Mouse (Mus musculus) midbrain, postnatal 0 days (tissue): ENCODE measurements at regions not wholly inside any gene's neighbourhood (a gene's known extent, or its start where the extent isn't known, plus 50 kb on each side); places are given as distances from the start of the nearest gene placed in this dataset.

ENCODE experiments used
- ATAC-seq: fragments of 200-750 bp; cut with Nextera tagmentation; 2 replicates; pipeline ENCODE4 v1.8.0; 2017; ENCODE audit warnings: moderate number of reproducible peaks, mild to moderate bottlenecking, moderate TSS enrichment, moderate library complexity; ENCODE audit not compliant: low FRiP score
- DNase-seq: peaks from one replicate; pipeline ENCODE4 v3.0.0-alpha.2; 2015; ENCODE audit warnings: low spot score
- H3K27ac ChIP-seq: fragments of 300-500 bp; sonication (generic); 2 replicates; pipeline ENCODE4 v1.5.1; 2014; ENCODE audit warnings: low read depth, mild to moderate bottlenecking, low read length, mixed read lengths
- H3K27me3 ChIP-seq: fragments of 300-500 bp; sonication (generic); 2 replicates; pipeline ENCODE4 v1.6.1; 2014; ENCODE audit warnings: low read length, control low read depth, mixed read lengths; ENCODE audit not compliant: insufficient read depth
- H3K36me3 ChIP-seq: fragments of 300-500 bp; sonication (generic); 2 replicates; pipeline ENCODE4 v1.6.1; 2014; ENCODE audit warnings: low read length, control low read depth, mixed read lengths; ENCODE audit not compliant: insufficient read depth
- H3K4me1 ChIP-seq: fragments of 300-500 bp; sonication (generic); 2 replicates; pipeline ENCODE4 v1.6.1; 2014; ENCODE audit warnings: mild to moderate bottlenecking, control low read depth, antibody characterized with exemption, low read length, mixed read lengths; ENCODE audit not compliant: insufficient read depth
- H3K4me2 ChIP-seq: fragments of 300-500 bp; sonication (generic); 2 replicates; pipeline ENCODE4 v1.6.1; 2014; ENCODE audit warnings: low read depth, mild to moderate bottlenecking, low read length, mixed read lengths; ENCODE audit not compliant: poor library complexity, severe bottlenecking
- H3K4me3 ChIP-seq: fragments of 300-500 bp; sonication (generic); 2 replicates; pipeline ENCODE4 v1.5.1; 2014; ENCODE audit warnings: low read depth, mild to moderate bottlenecking, low read length, moderate library complexity
- H3K9ac ChIP-seq: fragments of 300-500 bp; sonication (generic); replicated peaks from 2 replicates; pipeline ENCODE4 v1.6.1; 2014; ENCODE audit warnings: mild to moderate bottlenecking, low read length, moderate library complexity, mixed read lengths; ENCODE audit not compliant: poor library complexity, severe bottlenecking
- H3K9me3 ChIP-seq: fragments of 300-500 bp; sonication (generic); 2 replicates; pipeline ENCODE4 v1.6.1; 2016; ENCODE audit warnings: low read length, control low read depth
- CTCF ChIP-seq: IDR thresholded peaks from 2 replicates; pipeline ENCODE4 v1.5.1; 2016; ENCODE audit warnings: antibody characterized with exemption, mild to moderate bottlenecking
- WGBS: fragments of 180-500 bp; shearing (Covaris S2); extraction: QIAGEN DNeasy Blood & Tissue Kit; methylation state at CpG from one replicate; pipeline ENCODE4 v1.1.7; 2014; 5-methylcytosine and 5-hydroxymethylcytosine counted together

DNA sequence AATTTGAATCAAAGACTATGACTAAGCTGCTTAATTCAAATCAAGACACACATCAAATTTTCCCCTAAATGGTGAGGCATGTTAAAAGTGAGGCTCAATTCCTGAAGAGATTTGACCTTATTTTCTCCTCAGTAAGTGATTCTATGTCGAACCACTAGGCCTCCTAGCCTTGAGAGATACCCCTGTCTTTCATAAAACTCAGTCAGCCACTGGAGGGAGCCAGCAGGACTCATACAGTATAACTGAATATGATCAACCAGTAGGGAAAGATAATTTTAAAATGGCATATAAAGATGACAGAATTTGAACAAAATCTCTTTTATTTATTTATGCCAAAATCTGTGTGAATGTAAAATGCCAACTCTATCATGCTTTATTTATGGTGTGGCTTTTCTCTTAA is 626.5 kb upstream of the Pkn2 start:
- Histone ChIP-seq H3K4me2 (no peak overlapping the region), H3K9ac (no peak overlapping the region), H3K4me3 (no peak overlapping the region), H3K27me3 (no peaks in the 10 kb centered on the region), H3K27ac (no peak overlapping the region), H3K4me1 (no peaks in the 10 kb centered on the region), H3K36me3 (no peaks in the 10 kb centered on the region), H3K9me3 (no peaks in the 10 kb centered on the region)
- 59% methylated on average over 1 of the region's 1 CpGs for WGBS
- ATAC-seq (no peak), DNase-seq (peak; percentile 65)
- TF ChIP-seq CTCF: peak; percentile 72

DNA sequence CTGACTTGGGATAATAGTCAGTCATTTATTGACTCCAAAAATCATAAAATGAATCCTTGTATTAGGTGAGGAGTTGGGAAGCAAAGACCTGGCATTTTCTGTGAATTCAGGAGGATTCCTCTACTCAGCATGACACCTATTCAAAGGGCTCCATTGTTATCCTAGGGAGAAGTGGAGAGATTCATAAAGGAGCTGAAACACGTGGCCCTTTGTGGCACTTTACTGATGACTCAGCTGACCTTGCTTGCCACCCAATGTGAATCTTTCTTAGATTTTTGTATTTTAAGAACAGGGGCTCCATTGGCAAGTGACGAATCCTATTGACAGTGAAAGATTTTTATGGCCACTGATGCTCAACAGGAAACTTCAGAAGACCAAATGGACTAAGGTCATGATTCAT is 619.2 kb upstream of the Pkn2 start:
- H3K4me2 ChIP-seq: no peak overlapping the region
- WGBS: 43% methylated on average over 2 of the region's 2 CpGs
- H3K9ac ChIP-seq: no peak overlapping the region
- H3K27ac ChIP-seq: no peak overlapping the region
- H3K4me3 ChIP-seq: no peak overlapping the region
- no peak for DNase-seq
- no peaks in the 10 kb centered on the region for H3K4me1 ChIP-seq
- H3K9me3 ChIP-seq: no peaks in the 10 kb centered on the region
- TF ChIP-seq CTCF: no peak
- no peak for ATAC-seq
- H3K36me3 ChIP-seq: no peaks in the 10 kb centered on the region
- no peaks in the 10 kb centered on the region for H3K27me3 ChIP-seq

DNA sequence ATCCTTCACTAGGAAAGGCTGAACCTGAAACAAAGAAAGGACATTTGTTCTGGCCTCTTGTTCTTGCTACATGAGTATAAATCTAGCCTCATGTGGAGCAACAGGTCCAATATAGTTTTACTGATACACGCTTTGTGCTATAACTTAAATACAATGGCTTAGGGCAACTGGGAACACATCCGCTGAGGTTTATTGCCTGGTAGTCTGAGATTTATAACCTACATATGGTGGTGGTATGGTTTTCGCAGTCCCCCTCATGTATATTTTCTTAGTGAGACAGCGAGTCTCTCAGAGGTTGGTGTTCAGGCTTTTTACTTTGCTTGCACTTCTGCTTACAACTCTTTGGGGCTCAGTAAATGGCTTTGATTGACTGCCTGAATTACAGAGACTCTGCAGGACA is 613.6 kb upstream of the Pkn2 start:
- ATAC-seq (no peak), DNase-seq (no peak)
- H3K9me3 ChIP-seq: no peaks in the 10 kb centered on the region
- WGBS: 97% methylated on average over 4 of the region's 4 CpGs
- H3K27ac ChIP-seq: no peak overlapping the region
- H3K4me3 ChIP-seq: no peak overlapping the region
- no peak overlapping the region for H3K4me2 ChIP-seq
- no peaks in the 10 kb centered on the region for H3K27me3 ChIP-seq
- no peaks in the 10 kb centered on the region for H3K4me1 ChIP-seq
- no peak for TF ChIP-seq CTCF
- H3K9ac ChIP-seq: no peak overlapping the region
- H3K36me3 ChIP-seq: no peaks in the 10 kb centered on the region

DNA sequence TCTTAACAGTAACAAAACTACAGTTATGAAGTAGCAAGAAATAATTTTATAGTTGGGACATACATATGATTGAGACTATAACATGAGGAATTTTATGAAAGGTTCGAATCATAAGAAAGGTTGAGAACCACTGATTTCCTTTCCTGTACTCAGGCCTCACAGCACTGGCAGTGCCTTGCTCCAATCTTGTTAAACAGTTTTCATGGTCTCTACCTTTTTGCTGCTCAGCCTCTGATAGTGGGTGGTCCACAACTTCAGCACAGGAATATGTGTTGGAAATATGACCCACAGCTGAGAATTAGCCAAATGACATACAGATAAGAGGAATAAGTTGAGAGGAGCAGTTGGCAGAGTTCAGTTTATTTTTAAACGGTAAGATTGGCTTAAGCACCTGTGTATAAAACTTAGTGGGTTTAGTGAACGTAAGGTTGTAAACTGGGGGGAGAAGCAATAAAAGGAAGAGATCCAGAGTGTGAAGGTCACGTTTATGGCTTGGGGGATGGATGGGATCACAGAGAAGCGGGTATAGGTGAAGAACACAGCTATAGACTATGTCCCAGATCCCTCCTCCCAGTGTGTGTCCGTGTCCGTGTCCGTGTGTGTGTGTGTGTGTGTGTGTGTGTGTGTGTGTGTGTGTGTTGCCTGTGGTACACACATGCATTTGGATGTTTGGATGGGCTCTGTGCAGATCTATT is 596.3 kb upstream of the Pkn2 start:
- Histone ChIP-seq H3K27me3 (no peaks in the 10 kb centered on the region), H3K9me3 (no peaks in the 10 kb centered on the region), H3K4me1 (no peaks in the 10 kb centered on the region), H3K4me3 (no peak overlapping the region), H3K27ac (no peak overlapping the region), H3K4me2 (no peak overlapping the region), H3K36me3 (no peaks in the 10 kb centered on the region), H3K9ac (no peak overlapping the region)
- DNase-seq (no peak), ATAC-seq (no peak)
- TF ChIP-seq CTCF: no peak
- 89% methylated on average over 8 of the region's 8 CpGs for WGBS

DNA sequence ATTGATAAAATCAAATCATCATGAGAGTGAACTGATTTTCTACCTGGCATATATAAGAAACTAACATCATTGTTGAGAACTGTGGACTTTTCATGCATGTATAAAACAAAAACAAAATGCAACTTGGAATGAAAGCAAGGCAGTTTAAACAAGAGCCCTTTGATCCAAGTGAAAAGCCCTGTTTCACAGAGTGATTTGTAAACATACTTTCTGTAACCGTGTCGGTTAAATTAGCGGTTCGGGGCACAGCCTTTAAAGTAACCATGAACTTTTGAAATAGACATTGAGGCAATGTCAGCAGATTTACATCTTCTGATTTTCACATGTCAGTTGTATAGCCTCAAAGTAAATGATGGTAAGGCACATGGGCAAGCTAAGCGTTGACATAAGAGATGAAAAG is 593.7 kb upstream of the Pkn2 start:
- H3K9ac ChIP-seq: no peak overlapping the region
- no peaks in the 10 kb centered on the region for H3K36me3 ChIP-seq
- H3K27ac ChIP-seq: no peak overlapping the region
- no peak overlapping the region for H3K4me2 ChIP-seq
- TF ChIP-seq CTCF: no peak
- WGBS: 49% methylated on average over 5 of the region's 5 CpGs
- no peak for ATAC-seq
- H3K4me1 ChIP-seq: no peaks in the 10 kb centered on the region
- H3K9me3 ChIP-seq: no peaks in the 10 kb centered on the region
- DNase-seq: no peak
- no peak overlapping the region for H3K4me3 ChIP-seq
- H3K27me3 ChIP-seq: no peaks in the 10 kb centered on the region

DNA sequence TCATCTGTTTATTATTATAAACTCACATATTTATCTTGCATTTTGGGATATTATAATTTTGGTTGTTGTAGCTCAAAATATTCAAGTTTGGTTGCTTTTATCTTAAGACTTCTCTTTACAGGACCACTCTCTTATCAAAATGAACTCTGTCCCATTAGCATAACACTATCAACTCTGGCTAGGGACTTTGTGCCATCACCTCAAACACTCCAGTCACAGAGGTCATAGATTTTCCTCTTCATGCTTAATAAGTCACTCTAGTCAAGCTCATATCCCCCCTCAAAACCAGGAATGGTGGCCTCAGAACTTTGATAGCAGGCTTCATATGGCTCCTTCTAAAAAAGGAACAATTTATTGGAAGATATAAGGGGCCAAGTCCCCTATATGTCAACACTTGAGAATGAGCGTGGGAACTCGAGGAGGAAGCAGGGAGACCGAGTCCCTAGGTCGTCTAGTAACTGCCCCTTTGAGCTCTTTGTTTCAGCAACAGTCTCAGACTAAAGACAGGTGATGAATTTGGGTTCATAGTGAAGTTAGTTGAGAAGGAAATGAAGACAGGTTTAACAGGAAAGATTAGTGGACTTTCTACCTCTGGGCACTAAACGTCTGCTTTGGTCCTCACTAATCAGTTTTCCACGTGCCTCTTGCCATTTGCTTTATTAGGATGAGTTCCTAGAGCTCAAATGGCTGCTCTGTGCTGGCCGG is 565.4 kb upstream of the Pkn2 start:
- H3K36me3 ChIP-seq: no peaks in the 10 kb centered on the region
- no peak for TF ChIP-seq CTCF
- H3K9ac ChIP-seq: no peak overlapping the region
- 79% methylated on average over 7 of the region's 7 CpGs for WGBS
- H3K27ac ChIP-seq: no peak overlapping the region
- H3K4me3 ChIP-seq: no peak overlapping the region
- H3K27me3 ChIP-seq: no peaks in the 10 kb centered on the region
- no peaks in the 10 kb centered on the region for H3K9me3 ChIP-seq
- DNase-seq (no peak), ATAC-seq (no peak)
- no peaks in the 10 kb centered on the region for H3K4me1 ChIP-seq
- H3K4me2 ChIP-seq: no peak overlapping the region
